Mouse (Mus musculus): ENCODE measurements at regions not wholly inside any gene's neighbourhood (a gene's known extent, or its start where the extent isn't known, plus 50 kb on each side); places are given as distances from the start of the nearest gene placed in this dataset.

DNA sequence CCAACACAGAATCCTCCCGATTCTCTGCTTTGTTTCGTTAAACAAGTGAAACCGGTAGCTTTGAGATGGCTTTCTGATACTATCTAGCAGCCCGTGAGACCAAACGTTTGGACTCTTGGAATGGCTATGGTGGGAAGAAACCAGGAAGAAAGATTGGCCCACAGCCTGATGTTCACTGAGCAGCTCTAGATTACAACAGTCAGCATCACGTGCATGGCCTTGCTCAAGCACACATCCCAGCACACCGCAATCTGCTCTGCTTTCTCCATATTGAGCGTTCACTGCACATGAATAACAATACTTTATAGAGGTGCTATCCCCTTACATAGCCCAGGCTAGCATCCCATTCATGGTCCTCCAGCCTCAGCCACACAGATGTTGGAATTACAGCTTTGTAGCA lies 80.5 kb upstream of the Pabpc6 start:
- Histone ChIP-seq H3K4me3 (ENCODE audit: low read depth, low read length) (no peak overlapping the region), H3K4me1 (ENCODE audit: insufficient read depth) (no peaks in the 10 kb centered on the region), H3K9ac (no peak overlapping the region), H3K27me3 (ENCODE audit: insufficient read depth, low read length) (no peaks in the 10 kb centered on the region), H3K36me3 (ENCODE audit: insufficient read depth) (no peaks in the 10 kb centered on the region), H3K9me3 (ENCODE audit: low read depth, low read length) (no peaks in the 10 kb centered on the region), H3K4me2 (no peak overlapping the region), H3K27ac (ENCODE audit: low read depth) (no peak overlapping the region)
- 82% methylated on average over 8 of the region's 8 CpGs for WGBS
- no peak for DNase-seq
- TF ChIP-seq CTCF (IDR thresholded peaks at IDR 0.05; ENCODE audit: low read depth) = no peak
- no peak for ATAC-seq (ENCODE audit: insufficient read depth)

DNA sequence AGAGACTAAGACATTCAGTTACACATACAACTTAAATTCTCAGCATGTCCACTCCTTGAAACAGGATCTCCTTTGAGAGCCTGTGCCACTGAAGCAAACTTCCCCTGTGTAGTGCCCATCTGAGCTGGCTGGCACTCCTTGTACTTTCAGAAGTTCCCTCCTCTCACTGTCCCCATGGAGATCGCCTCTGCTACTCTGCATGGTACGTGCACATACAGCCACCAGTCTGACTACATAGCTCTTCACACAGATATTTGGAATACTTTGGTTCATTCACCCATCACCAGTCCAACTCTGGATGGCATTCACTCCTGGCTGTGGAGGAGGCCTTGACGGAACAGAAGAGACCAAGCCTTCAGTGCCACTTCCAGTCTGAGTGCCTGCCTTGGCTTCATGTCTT lies 79.8 kb upstream of the Pabpc6 start:
- TF ChIP-seq CTCF (IDR thresholded peaks at IDR 0.05; ENCODE audit: low read depth) = no peak
- Histone ChIP-seq H3K36me3 (ENCODE audit: insufficient read depth) (no peaks in the 10 kb centered on the region), H3K27ac (ENCODE audit: low read depth) (no peak overlapping the region), H3K27me3 (ENCODE audit: insufficient read depth, low read length) (no peaks in the 10 kb centered on the region), H3K9me3 (ENCODE audit: low read depth, low read length) (no peaks in the 10 kb centered on the region), H3K4me1 (ENCODE audit: insufficient read depth) (no peaks in the 10 kb centered on the region), H3K4me3 (ENCODE audit: low read depth, low read length) (no peak overlapping the region), H3K4me2 (no peak overlapping the region), H3K9ac (no peak overlapping the region)
- ATAC-seq (ENCODE audit: insufficient read depth) (no peak), DNase-seq (no peak)
- 88% methylated on average over 3 of the region's 3 CpGs for WGBS

DNA sequence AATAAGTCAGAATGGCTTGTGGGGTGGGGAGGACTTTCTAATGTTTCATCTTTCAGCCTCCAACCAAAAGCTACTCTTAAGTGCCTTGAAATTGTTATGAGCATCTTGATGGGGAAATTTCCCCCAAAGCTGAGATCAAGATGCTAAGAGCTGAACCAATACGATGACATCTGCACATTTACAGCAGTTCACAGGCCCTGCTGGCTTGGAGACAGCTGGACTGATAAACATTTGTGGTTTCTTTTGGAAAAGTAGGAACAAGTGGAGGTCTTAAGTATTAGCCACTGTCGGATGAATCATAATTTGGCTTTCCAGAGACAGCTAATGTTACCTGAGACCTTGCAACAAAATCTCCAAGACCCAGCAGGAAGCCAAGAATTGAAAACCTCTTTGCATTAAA lies 78.4 kb upstream of the Pabpc6 start:
- Histone ChIP-seq H3K27ac (ENCODE audit: low read depth) (no peak overlapping the region), H3K4me1 (ENCODE audit: insufficient read depth) (no peaks in the 10 kb centered on the region), H3K4me3 (ENCODE audit: low read depth, low read length) (no peak overlapping the region), H3K9ac (no peak overlapping the region), H3K9me3 (ENCODE audit: low read depth, low read length) (no peaks in the 10 kb centered on the region), H3K4me2 (no peak overlapping the region), H3K27me3 (ENCODE audit: insufficient read depth, low read length) (no peaks in the 10 kb centered on the region), H3K36me3 (ENCODE audit: insufficient read depth) (no peaks in the 10 kb centered on the region)
- ATAC-seq (ENCODE audit: insufficient read depth) = no peak
- 84% methylated on average over 2 of the region's 2 CpGs for WGBS
- TF ChIP-seq CTCF (IDR thresholded peaks at IDR 0.05; ENCODE audit: low read depth) = no peak
- no peak for DNase-seq

DNA sequence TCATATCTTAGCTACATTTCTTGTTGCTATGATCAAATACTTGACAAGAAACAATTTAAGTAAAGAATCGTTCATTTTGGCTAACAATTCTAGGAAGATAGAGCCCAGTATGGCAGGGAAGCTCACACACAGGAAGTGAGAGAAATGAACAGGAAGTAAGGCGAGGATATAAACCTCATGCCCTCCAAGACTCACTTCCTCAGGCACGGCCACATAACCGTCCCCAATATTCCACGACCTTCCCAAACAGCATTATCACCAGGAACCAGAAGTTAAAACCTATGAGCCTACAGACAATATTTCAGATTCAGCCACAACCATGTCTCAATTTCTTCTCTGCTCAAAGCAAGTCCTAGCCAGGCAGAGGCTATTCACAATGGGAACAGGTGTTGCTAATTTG lies 73.8 kb upstream of the Pabpc6 start:
- H3K4me1 ChIP-seq (ENCODE audit: insufficient read depth) = no peaks in the 10 kb centered on the region
- WGBS = 81% methylated on average over 5 of the region's 5 CpGs
- H3K27ac ChIP-seq (ENCODE audit: low read depth) = no peak overlapping the region
- no peaks in the 10 kb centered on the region for H3K36me3 ChIP-seq (ENCODE audit: insufficient read depth)
- DNase-seq (no peak), ATAC-seq (ENCODE audit: insufficient read depth) (no peak)
- no peak overlapping the region for H3K9ac ChIP-seq
- no peaks in the 10 kb centered on the region for H3K9me3 ChIP-seq (ENCODE audit: low read depth, low read length)
- H3K4me3 ChIP-seq (ENCODE audit: low read depth, low read length) = no peak overlapping the region
- no peaks in the 10 kb centered on the region for H3K27me3 ChIP-seq (ENCODE audit: insufficient read depth, low read length)
- no peak overlapping the region for H3K4me2 ChIP-seq
- no peak for TF ChIP-seq CTCF (IDR thresholded peaks at IDR 0.05; ENCODE audit: low read depth)

DNA sequence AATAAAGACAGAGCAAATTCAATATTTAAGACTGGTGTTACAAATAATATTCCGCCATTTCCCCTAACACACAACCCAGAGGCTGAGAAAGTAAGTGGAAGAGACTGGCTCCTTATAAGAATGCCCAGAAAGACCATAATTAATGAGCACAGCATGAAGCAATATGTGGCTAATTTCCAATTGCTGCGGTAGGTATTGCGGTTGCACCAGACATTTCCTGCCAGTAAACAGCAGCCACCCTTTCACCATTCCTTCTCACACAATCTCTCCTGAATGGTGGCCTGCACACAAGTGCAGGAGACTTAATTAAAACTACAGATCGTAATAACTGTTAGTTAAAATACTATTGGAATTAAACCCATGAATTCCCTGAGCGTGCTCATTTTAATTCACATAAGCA lies 71.8 kb upstream of the Pabpc6 start:
- no peaks in the 10 kb centered on the region for H3K4me1 ChIP-seq (ENCODE audit: insufficient read depth)
- ATAC-seq (ENCODE audit: insufficient read depth) = no peak
- no peak for DNase-seq
- H3K36me3 ChIP-seq (ENCODE audit: insufficient read depth) = no peaks in the 10 kb centered on the region
- H3K9me3 ChIP-seq (ENCODE audit: low read depth, low read length) = no peaks in the 10 kb centered on the region
- H3K4me3 ChIP-seq (ENCODE audit: low read depth, low read length) = no peak overlapping the region
- 84% methylated on average over 5 of the region's 5 CpGs for WGBS
- H3K4me2 ChIP-seq = no peak overlapping the region
- H3K27ac ChIP-seq (ENCODE audit: low read depth) = no peak overlapping the region
- no peak overlapping the region for H3K9ac ChIP-seq
- no peaks in the 10 kb centered on the region for H3K27me3 ChIP-seq (ENCODE audit: insufficient read depth, low read length)
- no peak for TF ChIP-seq CTCF (IDR thresholded peaks at IDR 0.05; ENCODE audit: low read depth)

DNA sequence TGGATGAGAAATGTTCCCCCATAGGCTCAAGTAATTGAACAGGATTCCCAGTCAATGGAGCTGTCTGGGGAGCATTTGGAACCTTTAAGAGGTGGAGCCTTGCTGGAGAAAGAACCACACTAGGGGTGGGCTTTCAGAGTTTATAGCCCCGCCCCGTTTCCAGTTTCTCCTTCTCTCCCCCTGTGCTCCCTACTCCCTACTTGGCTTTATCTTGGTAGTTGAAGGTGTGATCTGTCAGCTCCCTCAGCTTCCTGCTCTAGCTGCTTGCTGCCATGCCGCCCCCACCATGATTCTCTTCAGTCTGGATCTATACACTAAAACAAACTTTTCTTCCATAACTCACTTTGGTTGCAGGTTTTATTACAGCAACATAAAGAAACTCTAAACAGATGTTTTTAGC lies 59.5 kb upstream of the Pabpc6 start:
- TF ChIP-seq CTCF (IDR thresholded peaks at IDR 0.05; ENCODE audit: low read depth) = no peak

DNA sequence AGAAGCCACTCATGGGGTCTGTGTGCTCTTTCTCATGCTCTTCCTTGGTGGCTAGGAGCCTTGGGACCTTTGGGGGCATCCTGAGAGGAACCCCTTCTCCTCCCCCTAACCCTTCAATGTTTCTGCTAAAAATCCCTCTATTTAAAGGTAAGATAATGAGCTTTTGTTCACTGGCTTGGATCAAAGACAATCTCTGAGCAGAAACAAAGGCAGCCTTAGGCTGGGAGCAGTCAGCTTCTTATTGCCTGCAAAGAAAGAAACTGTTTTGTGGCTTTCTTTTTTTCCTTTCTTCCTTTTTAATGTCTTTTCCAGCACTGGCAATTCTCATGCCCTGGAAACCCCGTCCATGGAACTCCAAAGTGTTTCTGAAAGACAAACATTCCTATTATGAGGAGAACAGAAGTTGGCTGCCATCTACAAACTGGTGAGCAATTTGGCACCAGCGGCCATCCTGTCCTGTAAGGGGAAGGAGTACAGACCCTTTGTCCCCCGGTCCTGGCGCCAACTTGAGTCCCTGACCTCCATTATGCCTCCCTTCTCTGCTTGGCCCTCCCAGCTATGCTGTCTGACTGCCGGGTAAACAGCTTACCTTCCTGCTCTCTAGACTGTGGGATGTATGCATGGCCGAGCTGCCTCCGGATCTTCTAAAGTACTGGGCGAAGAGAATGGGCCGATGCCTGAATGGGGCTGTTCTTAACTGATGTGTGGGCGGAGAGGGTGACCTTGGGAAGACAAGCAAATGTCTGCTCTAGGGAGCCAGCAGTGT lies 56.4 kb upstream of the Pabpc6 start:
- TF ChIP-seq CTCF (IDR thresholded peaks at IDR 0.05; ENCODE audit: low read depth) = no peak
- no peaks in the 10 kb centered on the region for H3K4me1 ChIP-seq (ENCODE audit: insufficient read depth)
- H3K36me3 ChIP-seq (ENCODE audit: insufficient read depth) = no peaks in the 10 kb centered on the region
- ATAC-seq (ENCODE audit: insufficient read depth) (no peak), DNase-seq (no peak)
- no peaks in the 10 kb centered on the region for H3K9me3 ChIP-seq (ENCODE audit: low read depth, low read length)
- H3K4me3 ChIP-seq (ENCODE audit: low read depth, low read length) = no peak overlapping the region
- 65% methylated on average over 10 of the region's 10 CpGs for WGBS
- H3K27ac ChIP-seq (ENCODE audit: low read depth) = no peak overlapping the region
- no peak overlapping the region for H3K9ac ChIP-seq
- no peaks in the 10 kb centered on the region for H3K27me3 ChIP-seq (ENCODE audit: insufficient read depth, low read length)
- H3K4me2 ChIP-seq = no peak overlapping the region

More for the DNA sequence above, 59.5 kb upstream of the Pabpc6 start:
- ATAC-seq (ENCODE audit: insufficient read depth) (no peak), DNase-seq (no peak)
- Histone ChIP-seq H3K36me3 (ENCODE audit: insufficient read depth) (no peaks in the 10 kb centered on the region), H3K9me3 (ENCODE audit: low read depth, low read length) (no peaks in the 10 kb centered on the region), H3K4me3 (ENCODE audit: low read depth, low read length) (no peak overlapping the region), H3K9ac (no peak overlapping the region), H3K27me3 (ENCODE audit: insufficient read depth, low read length) (no peaks in the 10 kb centered on the region), H3K4me1 (ENCODE audit: insufficient read depth) (no peaks in the 10 kb centered on the region), H3K27ac (ENCODE audit: low read depth) (no peak overlapping the region), H3K4me2 (no peak overlapping the region)
- 43% methylated on average over 3 of the region's 3 CpGs for WGBS
